Mouse (Mus musculus) cerebellum, adult 8-10 months (tissue): ENCODE measurements around the gene Epb41.

Source experiments
- DNase-seq: peaks from one replicate; pipeline ENCODE4 v3.0.0; 2022

The Epb41 gene

GRCm38 (mm10) chr4:131879692-131880091, 195.4 kb downstream of the Epb41 start:
- DNase-seq: no peak

- no peak for DNase-seq
Measured at GRCm38 (mm10) chr4:131876836-131877235, 198.3 kb downstream of the Epb41 start.

GRCm38 (mm10) chr4:131875242-131875641, 199.9 kb downstream of the Epb41 start:
- DNase-seq: no peak

- no peak for DNase-seq
Measured at GRCm38 (mm10) chr4:131874567-131874966, 200.6 kb downstream of the Epb41 start.

GRCm38 (mm10) chr4:131874169-131874536, 201.0 kb downstream of the Epb41 start:
- DNase-seq: no peak
